Mouse (Mus musculus) heart, embryonic 16.5 days (tissue): Measurements from ENCODE around the gene Cldn1. TPM values are rescaled to one million over a fixed set of nuclear protein-coding genes. Genes with fewer than 3 reads are reported as not detected.

Source experiments
- ATAC-seq: fragments of 200-750 bp; cut with Nextera tagmentation; replicated peaks from 2 replicates; pipeline ENCODE4 v1.8.0; 2017; ENCODE audit warnings: moderate number of reproducible peaks; ENCODE audit not compliant: insufficient read depth, low FRiP score; ENCODE audit errors: extremely low read depth
- H3K27ac ChIP-seq: fragments of 300-500 bp; sonication (generic); 2 replicates; pipeline ENCODE4 v1.5.1; 2014; ENCODE audit warnings: mild to moderate bottlenecking, low read length, control low read depth, moderate library complexity
- H3K27me3 ChIP-seq: fragments of 300-500 bp; sonication (generic); 2 replicates; pipeline ENCODE4 v1.6.1; 2014; ENCODE audit warnings: low read length, mixed read lengths; ENCODE audit not compliant: control insufficient read depth, insufficient read depth
- H3K36me3 ChIP-seq: fragments of 300-500 bp; sonication (generic); 2 replicates; pipeline ENCODE4 v1.6.1; 2014; ENCODE audit not compliant: control insufficient read depth, insufficient read depth
- H3K4me1 ChIP-seq: fragments of 300-500 bp; sonication (generic); 2 replicates; pipeline ENCODE4 v1.6.1; 2014; ENCODE audit warnings: low read length, mixed read lengths; ENCODE audit not compliant: control insufficient read depth, insufficient read depth
- H3K4me2 ChIP-seq: fragments of 300-500 bp; sonication (generic); 2 replicates; pipeline ENCODE4 v1.6.1; 2014; ENCODE audit warnings: low read depth, mild to moderate bottlenecking, control low read depth, low read length
- H3K4me3 ChIP-seq: fragments of 300-500 bp; sonication (generic); 2 replicates; pipeline ENCODE4 v1.5.1; 2014; ENCODE audit warnings: mild to moderate bottlenecking, control low read depth, low read length
- H3K9ac ChIP-seq: fragments of 300-500 bp; sonication (generic); 2 replicates; pipeline ENCODE4 v1.6.1; 2014; ENCODE audit warnings: low read length, control low read depth
- H3K9me3 ChIP-seq: fragments of 300-500 bp; sonication (generic); replicated peaks from 2 replicates; pipeline ENCODE4 v1.6.1; 2016; ENCODE audit warnings: low read length; ENCODE audit not compliant: control insufficient read depth
- WGBS: fragments of 180-500 bp; shearing (Covaris S2); extraction: QIAGEN DNeasy Blood & Tissue Kit; methylation state at CpG from one replicate; pipeline ENCODE4 v1.1.7; 2014; 5-methylcytosine and 5-hydroxymethylcytosine counted together
- polyA plus RNA-seq: library from polyadenylated mRNA; unstranded; fragments of >200 nt; fragmentation: Nextera tagmentation; extraction: Ambion mirVana; gene quantifications from 2 replicates; pipeline ENCODE4 v1.2.1, GENCODE M21; 2015

The Cldn1 gene
- polyA plus RNA-seq, 1 experiment from 2014 or later = 3.1 TPM

GRCm38 (mm10) chr16:26348809-26349208, 22.8 kb downstream of the Cldn1 start:
- Histone ChIP-seq H3K9ac (no peak overlapping the region), H3K27me3 (no peaks in the 10 kb centered on the region), H3K9me3 (no peaks in the 10 kb centered on the region), H3K4me2 (no peak overlapping the region), H3K4me3 (no peak overlapping the region), H3K27ac (no peak overlapping the region), H3K36me3 (no peaks in the 10 kb centered on the region), H3K4me1 (no peaks in the 10 kb centered on the region)
- ATAC-seq = no peak
- WGBS = 59% methylated on average over 1 of the region's 1 CpGs

- Histone ChIP-seq H3K27me3 (no peaks in the 10 kb centered on the region), H3K4me3 (no peak overlapping the region), H3K27ac (no peak overlapping the region), H3K4me2 (no peak overlapping the region), H3K36me3 (no peaks in the 10 kb centered on the region), H3K4me1 (no peaks in the 10 kb centered on the region), H3K9me3 (no peaks in the 10 kb centered on the region), H3K9ac (no peak overlapping the region)
- peak; percentile 49 for ATAC-seq
- WGBS = 39% methylated on average over 7 of the region's 7 CpGs
Observed at GRCm38 (mm10) chr16:26316281-26316680, 55.4 kb downstream of the Cldn1 start.

- Histone ChIP-seq H3K4me3 (no peak overlapping the region), H3K27ac (no peak overlapping the region), H3K9ac (no peak overlapping the region), H3K36me3 (no peaks in the 10 kb centered on the region), H3K4me2 (peak overlapping the region; percentile 40), H3K4me1 (no peaks in the 10 kb centered on the region), H3K27me3 (no peaks in the 10 kb centered on the region), H3K9me3 (no peaks in the 10 kb centered on the region)
- 43% methylated on average over 13 of the region's 13 CpGs for WGBS
- ATAC-seq = no peak; the same call in 1 of the 2 replicates
Observed at GRCm38 (mm10) chr16:26314815-26315214, 56.8 kb downstream of the Cldn1 start.

GRCm38 (mm10) chr16:26309402-26309801, 62.2 kb downstream of the Cldn1 start:
- no peaks in the 10 kb centered on the region for H3K9me3 ChIP-seq
- H3K4me3 ChIP-seq = no peak overlapping the region
- H3K4me1 ChIP-seq = no peaks in the 10 kb centered on the region
- H3K27ac ChIP-seq = no peak overlapping the region
- WGBS = 85% methylated on average over 2 of the region's 2 CpGs
- no peak overlapping the region for H3K9ac ChIP-seq
- no peak for ATAC-seq
- H3K27me3 ChIP-seq = no peaks in the 10 kb centered on the region
- no peaks in the 10 kb centered on the region for H3K36me3 ChIP-seq
- H3K4me2 ChIP-seq = no peak overlapping the region

Other genes with a start within 250 kb of the Cldn1 start
- not detected in 2 replicates for gene Cldn16, start 91.3 kb upstream of the Cldn1 start, polyA plus RNA-seq
- gene Tmem207, start 154.9 kb upstream of the Cldn1 start, polyA plus RNA-seq = not detected in 2 replicates
- gene Il1rap, start 209.9 kb upstream of the Cldn1 start, polyA plus RNA-seq = 3.9 and 4.1 TPM in 2 replicates